Mouse (Mus musculus): ENCODE data around the gene Phlda1. TPM values are rescaled to one million over a fixed set of nuclear protein-coding genes. Genes with fewer than 3 reads are reported as not detected.

The Phlda1 gene
- polyA plus RNA-seq, 1 experiment from 2014 or later = 27.3 TPM

- 29% methylated on average over 7 of the region's 7 CpGs for WGBS
- no peak overlapping the region for H3K9ac ChIP-seq (replicated peaks; ENCODE audit: low read length)
- H3K4me1 ChIP-seq (ENCODE audit: insufficient read depth, low read length) = peaks cover 36% of the 10 kb centered on the region
- H3K36me3 ChIP-seq (ENCODE audit: insufficient read depth, low read length) = no peaks in the 10 kb centered on the region
- no peak overlapping the region for H3K4me2 ChIP-seq (replicated peaks; ENCODE audit: low read depth, low read length)
- no peaks in the 10 kb centered on the region for H3K9me3 ChIP-seq (ENCODE audit: low read length)
- ATAC-seq (ENCODE audit: low FRiP score, low TSS enrichment) = no peak
- no peaks in the 10 kb centered on the region for H3K27me3 ChIP-seq (ENCODE audit: insufficient read depth, low read length)
- H3K4me3 ChIP-seq (ENCODE audit: low read length) = no peak overlapping the region
- H3K27ac ChIP-seq (ENCODE audit: low read length) = no peak overlapping the region
These were observed 4.7 kb downstream of the Phlda1 start for GRCm38 (mm10) chr10:111510798-111511197.

- H3K4me2 ChIP-seq (replicated peaks; ENCODE audit: low read depth, low read length) = no peak overlapping the region
- H3K9ac ChIP-seq (replicated peaks; ENCODE audit: low read length) = no peak overlapping the region
- no peaks in the 10 kb centered on the region for H3K27me3 ChIP-seq (ENCODE audit: insufficient read depth, low read length)
- WGBS = 76% methylated on average over 10 of the region's 10 CpGs
- H3K9me3 ChIP-seq (ENCODE audit: low read length) = no peaks in the 10 kb centered on the region
- H3K4me3 ChIP-seq (ENCODE audit: low read length) = no peak overlapping the region
- ATAC-seq (ENCODE audit: low FRiP score, low TSS enrichment) = no peak
- H3K4me1 ChIP-seq (ENCODE audit: insufficient read depth, low read length) = peaks cover 46% of the 10 kb centered on the region
- no peaks in the 10 kb centered on the region for H3K36me3 ChIP-seq (ENCODE audit: insufficient read depth, low read length)
- no peak overlapping the region for H3K27ac ChIP-seq (ENCODE audit: low read length)
These were observed 6.0 kb downstream of the Phlda1 start for GRCm38 (mm10) chr10:111512036-111512568.

GRCm38 (mm10) chr10:111514282-111514885 lies 8.3 kb downstream of the Phlda1 start:
- Histone ChIP-seq H3K36me3 (ENCODE audit: insufficient read depth, low read length) (no peaks in the 10 kb centered on the region), H3K9ac (replicated peaks; ENCODE audit: low read length) (no peak overlapping the region), H3K9me3 (ENCODE audit: low read length) (no peaks in the 10 kb centered on the region), H3K27ac (ENCODE audit: low read length) (no peak overlapping the region), H3K4me1 (ENCODE audit: insufficient read depth, low read length) (peaks cover 41% of the 10 kb centered on the region), H3K27me3 (ENCODE audit: insufficient read depth, low read length) (no peaks in the 10 kb centered on the region), H3K4me3 (ENCODE audit: low read length) (no peak overlapping the region), H3K4me2 (replicated peaks; ENCODE audit: low read depth, low read length) (no peak overlapping the region)
- WGBS = 91% methylated on average over 5 of the region's 5 CpGs
- ATAC-seq (ENCODE audit: low FRiP score, low TSS enrichment) = no peak

- Histone ChIP-seq H3K36me3 (ENCODE audit: insufficient read depth, low read length) (no peaks in the 10 kb centered on the region), H3K9ac (replicated peaks; ENCODE audit: low read length) (no peak overlapping the region), H3K4me3 (ENCODE audit: low read length) (no peak overlapping the region), H3K27me3 (ENCODE audit: insufficient read depth, low read length) (no peaks in the 10 kb centered on the region), H3K27ac (ENCODE audit: low read length) (peak overlapping the region; percentile 13; the same call in 1 of the 2 replicates), H3K9me3 (ENCODE audit: low read length) (no peaks in the 10 kb centered on the region), H3K4me2 (replicated peaks; ENCODE audit: low read depth, low read length) (no peak overlapping the region), H3K4me1 (ENCODE audit: insufficient read depth, low read length) (peaks cover 39% of the 10 kb centered on the region)
- ATAC-seq (ENCODE audit: low FRiP score, low TSS enrichment) = no peak; the same call in 1 of the 2 replicates
- 76% methylated on average over 17 of the region's 17 CpGs for WGBS
These were observed 9.3 kb downstream of the Phlda1 start for GRCm38 (mm10) chr10:111515071-111516010.

- H3K27ac ChIP-seq (ENCODE audit: low read length) = peak overlapping the region; percentile 13
- H3K27me3 ChIP-seq (ENCODE audit: insufficient read depth, low read length) = no peaks in the 10 kb centered on the region
- peaks cover 34% of the 10 kb centered on the region for H3K4me1 ChIP-seq (ENCODE audit: insufficient read depth, low read length)
- WGBS = 5% methylated on average over 13 of the region's 13 CpGs
- no peaks in the 10 kb centered on the region for H3K9me3 ChIP-seq (ENCODE audit: low read length)
- H3K36me3 ChIP-seq (ENCODE audit: insufficient read depth, low read length) = no peaks in the 10 kb centered on the region
- H3K9ac ChIP-seq (replicated peaks; ENCODE audit: low read length) = 0 out of 2 replicates have a peak overlapping the region, but pooled peaks have one; percentile 6
- no peak overlapping the region for H3K4me3 ChIP-seq (ENCODE audit: low read length)
- peak overlapping the region; percentile 31 for H3K4me2 ChIP-seq (replicated peaks; ENCODE audit: low read depth, low read length)
- ATAC-seq (ENCODE audit: low FRiP score, low TSS enrichment) = peak; percentile 71
These were observed 10.1 kb downstream of the Phlda1 start for GRCm38 (mm10) chr10:111516172-111516588.

- Histone ChIP-seq H3K4me2 (replicated peaks; ENCODE audit: low read depth, low read length) (no peak overlapping the region), H3K4me1 (ENCODE audit: insufficient read depth, low read length) (peaks cover 36% of the 10 kb centered on the region), H3K9me3 (ENCODE audit: low read length) (no peaks in the 10 kb centered on the region), H3K27ac (ENCODE audit: low read length) (peak overlapping the region; percentile 13; the same call in 1 of the 2 replicates), H3K9ac (replicated peaks; ENCODE audit: low read length) (no peak overlapping the region), H3K4me3 (ENCODE audit: low read length) (no peak overlapping the region), H3K36me3 (ENCODE audit: insufficient read depth, low read length) (no peaks in the 10 kb centered on the region), H3K27me3 (ENCODE audit: insufficient read depth, low read length) (no peaks in the 10 kb centered on the region)
- ATAC-seq (ENCODE audit: low FRiP score, low TSS enrichment) = no peak
- 77% methylated on average over 8 of the region's 8 CpGs for WGBS
These were observed 10.8 kb downstream of the Phlda1 start for GRCm38 (mm10) chr10:111516804-111517436.

GRCm38 (mm10) chr10:111518350-111518749 lies 12.3 kb downstream of the Phlda1 start:
- peaks cover 36% of the 10 kb centered on the region for H3K4me1 ChIP-seq (ENCODE audit: insufficient read depth, low read length)
- no peaks in the 10 kb centered on the region for H3K27me3 ChIP-seq (ENCODE audit: insufficient read depth, low read length)
- no peak for ATAC-seq (ENCODE audit: low FRiP score, low TSS enrichment)
- H3K9ac ChIP-seq (replicated peaks; ENCODE audit: low read length) = no peak overlapping the region
- no peaks in the 10 kb centered on the region for H3K36me3 ChIP-seq (ENCODE audit: insufficient read depth, low read length)
- no peaks in the 10 kb centered on the region for H3K9me3 ChIP-seq (ENCODE audit: low read length)
- no peak overlapping the region for H3K27ac ChIP-seq (ENCODE audit: low read length)
- no peak overlapping the region for H3K4me3 ChIP-seq (ENCODE audit: low read length)
- WGBS = 51% methylated on average over 4 of the region's 4 CpGs
- H3K4me2 ChIP-seq (replicated peaks; ENCODE audit: low read depth, low read length) = no peak overlapping the region

GRCm38 (mm10) chr10:111519620-111520370 lies 13.7 kb downstream of the Phlda1 start:
- no peak overlapping the region for H3K27ac ChIP-seq (ENCODE audit: low read length)
- no peaks in the 10 kb centered on the region for H3K9me3 ChIP-seq (ENCODE audit: low read length)
- no peak overlapping the region; the same call in 1 of the 2 replicates for H3K9ac ChIP-seq (replicated peaks; ENCODE audit: low read length)
- peak overlapping the region; percentile 37; the same call in 1 of the 2 replicates for H3K4me2 ChIP-seq (replicated peaks; ENCODE audit: low read depth, low read length)
- 58% methylated on average over 24 of the region's 24 CpGs for WGBS
- no peaks in the 10 kb centered on the region for H3K36me3 ChIP-seq (ENCODE audit: insufficient read depth, low read length)
- peaks cover 36% of the 10 kb centered on the region for H3K4me1 ChIP-seq (ENCODE audit: insufficient read depth, low read length)
- H3K4me3 ChIP-seq (ENCODE audit: low read length) = peak overlapping the region; percentile 20
- H3K27me3 ChIP-seq (ENCODE audit: insufficient read depth, low read length) = no peaks in the 10 kb centered on the region
- no peak for ATAC-seq (ENCODE audit: low FRiP score, low TSS enrichment)

- no peak overlapping the region for H3K4me2 ChIP-seq (replicated peaks; ENCODE audit: low read depth, low read length)
- no peaks in the 10 kb centered on the region for H3K27me3 ChIP-seq (ENCODE audit: insufficient read depth, low read length)
- 74% methylated on average over 3 of the region's 3 CpGs for WGBS
- H3K27ac ChIP-seq (ENCODE audit: low read length) = peak overlapping the region; percentile 45; the same call in 1 of the 2 replicates
- no peak overlapping the region for H3K9ac ChIP-seq (replicated peaks; ENCODE audit: low read length)
- H3K9me3 ChIP-seq (ENCODE audit: low read length) = no peaks in the 10 kb centered on the region
- H3K4me3 ChIP-seq (ENCODE audit: low read length) = no peak overlapping the region
- ATAC-seq (ENCODE audit: low FRiP score, low TSS enrichment) = no peak
- peaks cover 35% of the 10 kb centered on the region for H3K4me1 ChIP-seq (ENCODE audit: insufficient read depth, low read length)
- H3K36me3 ChIP-seq (ENCODE audit: insufficient read depth, low read length) = no peaks in the 10 kb centered on the region
These were observed 14.5 kb downstream of the Phlda1 start for GRCm38 (mm10) chr10:111520621-111521020.
